Mouse (Mus musculus) kidney, adult 18-20 months (tissue): ENCODE results near the gene Cdkn1c.

Source experiments
- DNase-seq: peaks from one replicate; pipeline ENCODE4 v3.0.0; 2021

Gene Cdkn1c

DNA sequence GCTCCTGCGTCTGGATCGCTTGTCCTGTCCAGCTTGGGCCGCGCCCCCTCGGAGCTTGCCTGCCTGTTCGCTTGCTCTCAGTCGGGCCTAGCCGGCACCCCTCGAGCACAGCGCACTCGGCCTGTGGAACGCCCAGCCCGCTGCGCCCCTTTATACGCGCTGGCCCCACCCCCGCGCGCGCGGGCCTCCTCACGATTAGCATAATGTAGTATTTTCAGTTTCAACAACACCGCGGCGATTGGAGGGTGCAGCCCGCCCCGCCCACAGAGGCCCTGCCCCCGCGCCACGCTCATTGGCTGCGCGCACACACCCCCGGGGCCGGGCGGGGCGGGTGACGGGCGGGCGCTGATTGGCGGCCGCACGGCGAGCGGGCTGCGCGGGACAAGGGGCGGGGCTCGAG, at the start of gene Cdkn1c:
Cdkn1c (minus strand) TSS at position 177 of the 400 bp plus-strand sequence.
- peak; percentile 86 for DNase-seq

- DNase-seq, result peak; percentile 44
Observed at GRCm38 (mm10) chr7:143509566-143509965, 48.7 kb upstream of the Cdkn1c start.

GRCm38 (mm10) chr7:143506675-143507074, 45.8 kb upstream of the Cdkn1c start:
- peak; percentile 78 for DNase-seq

DNA sequence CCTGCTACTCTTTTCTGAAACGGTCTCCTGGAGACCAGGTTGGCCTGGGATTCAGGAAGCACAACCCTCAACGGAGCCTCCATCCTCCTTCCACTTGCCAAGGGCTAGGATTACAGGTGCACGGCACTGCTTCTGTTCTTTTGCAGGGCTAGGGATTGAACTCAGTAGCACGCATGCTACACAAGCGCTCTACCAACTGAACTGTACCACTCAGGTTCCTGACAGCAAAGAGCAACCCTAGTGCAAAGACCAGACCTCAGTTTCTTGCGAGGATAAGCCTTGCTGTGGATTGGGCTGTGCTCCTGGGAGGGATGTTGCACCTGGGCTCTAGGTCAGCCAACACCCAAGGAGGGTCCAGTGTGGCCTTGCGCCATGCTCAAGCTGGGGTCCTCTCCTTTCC, 45.4 kb upstream of the Cdkn1c start:
- DNase-seq, result no peak

GRCm38 (mm10) chr7:143505823-143506222, 45.0 kb upstream of the Cdkn1c start:
- peak; percentile 89 for DNase-seq

- no peak for DNase-seq
Observed at GRCm38 (mm10) chr7:143505411-143505810, 44.6 kb upstream of the Cdkn1c start.

GRCm38 (mm10) chr7:143503926-143504325, 43.1 kb upstream of the Cdkn1c start:
- DNase-seq, result no peak

DNA sequence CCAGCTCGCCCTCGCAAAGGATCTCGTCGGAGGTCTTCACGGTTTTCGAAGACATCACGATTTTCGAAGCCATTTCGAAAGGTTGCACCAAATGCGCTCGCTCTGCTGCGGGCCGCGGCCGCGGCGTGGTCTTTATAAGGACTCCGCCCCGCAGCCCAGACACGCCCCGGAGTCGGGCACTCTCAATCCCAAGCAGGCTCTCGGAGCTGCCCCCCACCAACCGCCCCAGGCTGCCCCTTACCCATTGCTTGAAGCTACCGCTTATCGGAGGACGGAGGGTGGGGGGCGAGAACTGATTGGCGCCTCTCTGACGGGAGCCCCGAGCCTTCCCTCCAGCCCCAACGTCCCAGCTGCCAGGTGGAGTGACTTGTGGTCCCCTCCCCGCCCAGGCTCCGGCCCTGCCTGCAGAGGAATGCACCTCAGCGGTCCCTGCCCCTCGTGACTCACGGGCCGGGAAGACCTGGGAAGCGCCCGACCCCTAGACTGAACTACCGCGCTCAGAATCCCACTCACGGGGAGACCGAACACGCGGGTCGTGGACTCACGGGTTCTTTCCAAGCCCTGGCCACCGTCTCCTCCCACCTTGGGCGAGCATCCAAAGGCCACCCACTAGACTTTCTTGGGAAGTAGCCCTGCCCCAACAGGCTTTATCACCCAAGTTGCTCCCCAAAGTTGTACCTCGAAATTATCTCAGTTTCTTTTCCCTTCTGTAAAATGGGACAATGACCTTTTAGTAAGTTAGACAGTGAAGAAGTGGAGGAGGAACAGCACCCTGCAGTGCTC, 41.8 kb upstream of the Cdkn1c start, which contains the start of gene Phlda2:
Phlda2 (minus strand) TSS at position 733 of the 783 bp plus-strand sequence.
- peak; percentile 78 for DNase-seq

- DNase-seq, result peak; percentile 75
Observed at GRCm38 (mm10) chr7:143501643-143502417, 41.0 kb upstream of the Cdkn1c start.

DNA sequence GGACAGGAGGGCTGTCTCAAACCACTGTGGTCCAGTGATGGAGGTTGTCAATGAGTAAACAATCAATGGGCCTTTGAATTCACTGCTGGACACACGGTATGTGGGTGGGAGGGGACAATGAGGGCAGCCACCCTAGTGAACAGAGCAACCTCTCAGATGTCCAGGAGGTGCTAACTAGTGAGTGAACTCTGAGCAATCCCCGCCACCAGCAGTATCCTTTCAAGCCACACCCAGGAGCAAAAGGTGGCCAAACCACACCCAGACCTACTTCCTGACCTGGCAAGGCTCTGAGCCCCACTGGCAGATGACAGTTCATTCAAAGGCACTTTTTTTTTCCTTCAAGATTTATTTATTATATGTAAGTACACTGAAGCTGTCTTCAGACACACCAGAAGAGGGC, 40.1 kb upstream of the Cdkn1c start:
- peak; percentile 70 for DNase-seq

- no peak for DNase-seq
Observed at GRCm38 (mm10) chr7:143498584-143498983, 37.7 kb upstream of the Cdkn1c start.

GRCm38 (mm10) chr7:143495104-143495961, 34.5 kb upstream of the Cdkn1c start:
- no peak for DNase-seq

GRCm38 (mm10) chr7:143493616-143494126, 32.8 kb upstream of the Cdkn1c start:
- DNase-seq, result no peak

GRCm38 (mm10) chr7:143489735-143490134, 28.9 kb upstream of the Cdkn1c start:
- DNase-seq, result no peak

DNA sequence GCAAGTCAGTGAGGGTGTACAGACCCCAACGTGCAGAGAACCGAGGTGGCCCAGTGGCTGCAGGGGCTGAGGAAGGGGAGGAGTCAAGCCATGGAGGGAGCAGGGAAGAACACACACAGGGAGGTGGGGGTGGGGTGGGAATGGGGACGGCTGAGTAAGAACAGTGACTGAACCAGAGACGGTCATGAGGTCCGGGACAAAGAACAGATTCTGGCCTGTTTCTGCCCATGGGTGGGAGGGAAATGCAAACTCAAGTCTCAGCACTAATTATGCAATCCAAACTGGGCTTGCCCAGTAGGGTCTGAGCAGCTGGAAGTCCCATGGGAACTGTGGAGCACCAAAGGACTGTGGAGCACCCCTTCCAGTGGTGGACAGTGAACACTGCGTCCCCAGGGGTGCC, 21.7 kb upstream of the Cdkn1c start:
- DNase-seq, result no peak

DNA sequence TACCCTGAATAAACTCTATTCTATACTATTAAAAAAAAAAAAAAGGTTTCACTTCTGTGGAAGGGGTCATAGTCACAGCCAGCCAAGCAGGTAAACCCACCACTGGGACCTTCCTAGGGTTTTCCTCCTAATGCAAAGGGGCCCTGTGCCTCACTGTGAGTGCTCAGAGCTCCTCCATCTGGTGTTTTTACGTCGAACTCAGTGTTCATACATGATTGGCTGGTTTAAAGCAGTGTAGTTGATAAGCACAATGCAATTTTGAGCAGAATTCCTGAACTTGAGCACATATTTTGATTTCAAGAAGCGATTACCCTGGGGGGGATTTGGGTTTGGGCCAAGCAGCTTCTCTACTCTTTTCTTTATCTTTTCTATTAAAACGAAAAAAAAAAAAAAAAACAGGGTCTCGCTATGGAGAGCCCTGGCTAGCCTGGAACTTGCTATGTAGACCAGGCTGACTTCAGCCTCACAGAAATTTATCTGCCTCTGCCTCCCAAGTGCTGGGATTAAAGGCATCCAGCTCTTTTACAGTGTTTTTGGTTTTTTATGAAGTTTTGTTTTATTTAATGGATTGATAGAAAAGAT, 21.0 kb upstream of the Cdkn1c start:
- no peak for DNase-seq

DNA sequence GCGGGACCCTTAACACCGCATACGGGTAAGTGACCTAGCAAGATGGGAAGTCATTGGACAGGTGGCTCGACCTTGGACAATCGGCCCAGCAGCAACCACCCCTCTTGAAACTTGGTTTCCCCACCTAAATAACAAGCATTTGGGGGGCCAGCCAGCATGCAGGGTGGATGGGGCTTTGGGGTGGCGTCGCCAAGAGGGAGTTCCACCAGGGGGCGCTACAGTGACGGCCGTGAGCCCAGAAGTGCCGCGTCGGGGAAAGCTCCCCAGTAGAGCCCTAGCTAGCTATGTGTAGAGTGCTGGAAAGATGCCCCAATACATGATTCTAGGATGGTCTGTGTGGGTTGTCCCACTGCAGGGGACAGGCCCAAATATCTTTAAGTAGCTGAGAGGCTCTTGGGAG, 19.6 kb upstream of the Cdkn1c start:
- peak; percentile 79 for DNase-seq

DNA sequence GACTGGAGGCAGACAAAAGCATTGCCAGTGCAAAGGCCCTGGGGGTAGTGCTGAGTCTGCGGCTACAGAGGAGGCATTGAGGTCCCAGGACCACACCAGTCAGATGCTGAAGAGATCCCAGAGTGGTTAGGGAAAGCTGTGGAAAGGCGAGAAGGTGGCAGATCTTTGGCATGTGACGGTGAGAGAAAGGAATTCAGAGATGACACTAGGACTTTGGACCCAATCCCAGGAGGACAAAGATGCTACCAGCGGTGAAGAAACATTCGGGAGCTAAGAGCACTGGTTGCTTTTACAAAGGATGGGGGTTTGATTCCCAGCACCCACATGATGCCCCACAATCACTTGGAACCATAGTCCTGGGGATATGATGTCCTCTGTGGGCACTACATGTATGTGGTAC, 16.9 kb upstream of the Cdkn1c start:
- no peak for DNase-seq

- DNase-seq, result peak; percentile 55
Observed at GRCm38 (mm10) chr7:143476702-143477335, 16.0 kb upstream of the Cdkn1c start.

DNA sequence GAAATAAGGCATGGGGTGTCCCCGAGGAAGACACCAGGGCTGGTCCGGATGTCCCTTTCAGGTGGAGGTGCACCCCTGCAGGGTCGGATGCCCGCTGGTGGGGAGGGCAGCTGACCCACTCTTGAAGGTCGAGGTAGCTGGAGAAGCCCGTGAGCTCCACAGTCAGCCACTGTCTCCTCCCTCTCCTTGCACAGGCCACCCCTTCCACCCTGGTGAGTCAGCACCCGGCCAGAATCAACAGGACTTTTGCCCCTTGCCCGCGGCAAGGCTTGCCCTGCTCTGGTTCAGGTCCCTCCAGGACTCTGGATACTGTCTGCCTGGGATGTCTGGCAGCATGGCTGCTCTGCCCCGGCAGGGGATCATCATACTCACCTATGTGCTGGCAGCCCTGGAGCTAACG, 15.0 kb upstream of the Cdkn1c start:
- peak; percentile 76 for DNase-seq

DNA sequence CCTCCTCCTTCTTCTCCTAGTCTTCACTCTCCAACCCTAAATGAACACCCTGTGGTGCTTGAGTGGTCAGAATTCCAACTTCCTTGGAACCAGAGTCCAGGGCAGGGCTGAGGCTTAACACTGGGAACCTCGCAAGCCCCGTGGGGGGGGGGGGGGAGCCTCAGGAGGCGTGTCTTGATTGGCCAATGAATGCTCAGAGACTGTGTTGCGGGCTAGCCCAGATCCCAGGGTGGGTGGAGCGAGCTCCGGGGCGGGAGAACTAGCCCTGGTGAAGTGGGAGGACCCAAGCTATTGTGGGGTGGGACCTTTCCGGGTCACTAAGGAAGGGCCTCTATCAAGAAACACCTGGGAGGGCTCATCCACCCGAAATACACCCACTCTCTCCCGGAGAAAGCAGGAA, 14.0 kb upstream of the Cdkn1c start:
- peak; percentile 66 for DNase-seq
